Mouse (Mus musculus) intestine, embryonic 16.5 days (tissue): Measurements from ENCODE around the gene Zcchc14. TPM values are rescaled to one million over a fixed set of nuclear protein-coding genes. Genes with fewer than 3 reads are reported as not detected.

ENCODE experiments used
- ATAC-seq: fragments of 200-750 bp; cut with Nextera tagmentation; 2 replicates; pipeline ENCODE4 v1.8.0; 2017; ENCODE audit warnings: moderate TSS enrichment, moderate library complexity
- H3K27ac ChIP-seq: fragments of 300-500 bp; sonication (generic); 2 replicates; pipeline ENCODE4 v1.5.1; 2014; ENCODE audit warnings: mild to moderate bottlenecking, low read length
- H3K27me3 ChIP-seq: fragments of 300-500 bp; sonication (generic); replicated peaks from 2 replicates; pipeline ENCODE4 v1.6.1; 2014; ENCODE audit warnings: low read length, control low read depth, mixed read lengths; ENCODE audit not compliant: control insufficient read depth, insufficient read depth
- H3K36me3 ChIP-seq: fragments of 300-500 bp; sonication (generic); 2 replicates; pipeline ENCODE4 v1.6.1; 2014; ENCODE audit warnings: low read length, control low read depth; ENCODE audit not compliant: control insufficient read depth, insufficient read depth
- H3K4me1 ChIP-seq: fragments of 300-500 bp; sonication (generic); 2 replicates; pipeline ENCODE4 v1.6.1; 2014; ENCODE audit warnings: low read length, control low read depth, mixed read lengths; ENCODE audit not compliant: control insufficient read depth, insufficient read depth
- H3K4me2 ChIP-seq: fragments of 300-500 bp; sonication (generic); 2 replicates; pipeline ENCODE4 v1.6.1; 2014; ENCODE audit warnings: low read depth, low read length, control low read depth
- H3K4me3 ChIP-seq: fragments of 300-500 bp; sonication (generic); 2 replicates; pipeline ENCODE4 v1.5.1; 2014; ENCODE audit warnings: mild to moderate bottlenecking, low read length
- H3K9ac ChIP-seq: fragments of 300-500 bp; sonication (generic); 2 replicates; pipeline ENCODE4 v1.6.1; 2014; ENCODE audit warnings: low read depth, low read length
- H3K9me3 ChIP-seq: fragments of 300-500 bp; sonication (generic); 2 replicates; pipeline ENCODE4 v1.6.1; 2016; ENCODE audit warnings: low read length, control low read depth; ENCODE audit not compliant: control insufficient read depth
- WGBS: fragments of 180-500 bp; shearing (Covaris S2); extraction: QIAGEN DNeasy Blood & Tissue Kit; methylation state at CpG from one replicate; pipeline ENCODE4 v1.1.7; 2014; 5-methylcytosine and 5-hydroxymethylcytosine counted together
- polyA plus RNA-seq: library from polyadenylated mRNA; unstranded; fragments of >200 nt; fragmentation: Nextera tagmentation; extraction: Ambion mirVana; gene quantifications from 2 replicates; pipeline ENCODE4 v1.2.1, GENCODE M21; 2015

The Zcchc14 gene
- polyA plus RNA-seq, 1 experiment from 2014 or later = 9.5 TPM

DNA sequence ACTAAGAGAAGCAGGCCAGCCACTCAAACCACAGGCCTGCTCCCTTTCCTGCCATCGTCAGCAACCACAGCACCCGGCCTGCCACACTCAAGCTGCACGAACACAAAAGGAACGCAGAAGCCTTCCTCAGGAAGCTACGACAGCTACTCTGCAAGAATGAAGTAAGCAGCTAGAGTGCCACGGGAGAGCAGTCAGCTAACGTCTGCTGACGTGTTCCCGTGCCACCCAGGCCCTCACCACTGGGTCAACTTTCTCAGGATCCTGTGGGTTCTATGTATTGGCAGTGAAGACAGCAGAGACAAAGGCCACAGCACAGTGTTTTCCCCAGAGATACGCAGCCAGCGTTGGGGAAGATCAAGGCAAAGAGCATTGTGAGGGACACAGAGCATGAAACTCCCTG is 9.3 kb downstream of the Zcchc14 start:
- 73% methylated on average over 11 of the region's 11 CpGs for WGBS
- no peak for ATAC-seq
- Histone ChIP-seq H3K4me3 (no peak overlapping the region), H3K4me1 (peaks cover 39% of the 10 kb centered on the region), H3K9me3 (no peaks in the 10 kb centered on the region), H3K27ac (no peak overlapping the region), H3K9ac (no peak overlapping the region), H3K36me3 (no peaks in the 10 kb centered on the region), H3K4me2 (no peak overlapping the region), H3K27me3 (no peaks in the 10 kb centered on the region)

DNA sequence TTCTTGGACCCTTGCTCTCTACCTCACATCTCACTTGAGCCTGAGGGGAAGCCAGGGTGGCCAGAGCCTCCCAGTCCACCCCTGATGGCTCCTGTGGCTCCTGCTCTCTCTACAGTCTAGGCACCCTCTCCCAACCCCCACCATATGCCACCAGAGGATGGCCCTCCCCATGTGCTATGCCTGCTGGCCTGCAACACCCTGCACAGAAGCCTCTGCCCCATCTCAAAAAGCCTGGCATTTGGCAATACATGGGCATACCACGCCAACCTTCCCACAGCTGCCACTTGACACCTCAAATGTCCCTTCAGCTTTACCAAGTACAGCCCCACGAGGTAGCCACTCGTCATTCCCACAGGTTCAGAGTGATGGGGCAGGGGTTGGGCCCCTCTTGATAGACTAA is 9.9 kb downstream of the Zcchc14 start:
- no peaks in the 10 kb centered on the region for H3K27me3 ChIP-seq
- peaks cover 33% of the 10 kb centered on the region for H3K4me1 ChIP-seq
- WGBS = 65% methylated on average over 3 of the region's 3 CpGs
- H3K4me3 ChIP-seq = no peak overlapping the region
- no peak for ATAC-seq
- no peaks in the 10 kb centered on the region for H3K36me3 ChIP-seq
- H3K4me2 ChIP-seq = no peak overlapping the region
- no peak overlapping the region for H3K27ac ChIP-seq
- H3K9me3 ChIP-seq = no peaks in the 10 kb centered on the region
- H3K9ac ChIP-seq = no peak overlapping the region

DNA sequence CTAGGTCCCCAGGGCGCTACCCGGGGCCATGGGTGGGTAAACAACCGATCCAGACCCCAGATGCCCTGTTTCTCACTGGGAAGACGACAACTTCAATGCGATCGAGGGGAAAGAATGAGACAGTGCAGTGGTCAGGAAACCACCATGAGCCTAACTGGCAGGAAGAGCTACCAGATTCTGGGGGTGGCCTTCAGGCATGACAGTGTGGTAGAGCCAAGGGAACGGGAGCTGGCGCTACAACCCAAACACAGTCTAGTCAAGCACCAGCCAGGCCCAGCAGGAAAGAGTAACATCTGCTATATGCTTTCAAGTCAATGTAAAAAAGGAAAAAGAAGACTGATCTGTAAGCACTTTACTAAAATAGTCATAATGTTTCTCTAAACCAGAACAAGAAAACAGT is 16.5 kb downstream of the Zcchc14 start:
- H3K27me3 ChIP-seq = no peaks in the 10 kb centered on the region
- no peak overlapping the region for H3K27ac ChIP-seq
- no peak overlapping the region for H3K4me2 ChIP-seq
- no peak overlapping the region for H3K9ac ChIP-seq
- H3K36me3 ChIP-seq = no peaks in the 10 kb centered on the region
- ATAC-seq = no peak
- H3K4me1 ChIP-seq = peaks cover 27% of the 10 kb centered on the region
- no peaks in the 10 kb centered on the region for H3K9me3 ChIP-seq
- no peak overlapping the region for H3K4me3 ChIP-seq
- 80% methylated on average over 8 of the region's 8 CpGs for WGBS

DNA sequence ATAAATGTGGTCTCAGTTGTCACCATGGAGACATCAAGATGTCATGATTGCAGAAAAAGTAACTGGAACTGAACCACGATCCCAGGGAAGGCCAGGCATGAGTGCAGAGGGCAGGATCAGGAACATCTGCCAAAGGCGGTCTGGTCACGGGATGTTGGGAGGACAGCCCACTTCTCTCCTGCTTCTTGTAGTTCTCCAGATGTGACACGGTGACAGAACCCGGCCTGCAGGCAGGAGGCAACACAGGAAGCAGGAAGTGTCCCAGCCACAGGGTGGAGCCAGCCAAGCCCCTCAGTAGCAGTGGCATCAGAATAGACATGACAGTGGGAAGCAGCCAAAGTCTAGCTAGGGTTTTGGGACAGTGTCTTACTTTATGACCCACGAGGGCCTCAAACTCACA is 17.2 kb downstream of the Zcchc14 start:
- 54% methylated on average over 6 of the region's 6 CpGs for WGBS
- peaks cover 27% of the 10 kb centered on the region for H3K4me1 ChIP-seq
- H3K9ac ChIP-seq = no peak overlapping the region
- H3K9me3 ChIP-seq = no peaks in the 10 kb centered on the region
- no peak overlapping the region for H3K4me2 ChIP-seq
- ATAC-seq = peak; percentile 46; the same call in 1 of the 2 replicates
- no peak overlapping the region for H3K4me3 ChIP-seq
- H3K27me3 ChIP-seq = no peaks in the 10 kb centered on the region
- H3K36me3 ChIP-seq = no peaks in the 10 kb centered on the region
- H3K27ac ChIP-seq = no peak overlapping the region

DNA sequence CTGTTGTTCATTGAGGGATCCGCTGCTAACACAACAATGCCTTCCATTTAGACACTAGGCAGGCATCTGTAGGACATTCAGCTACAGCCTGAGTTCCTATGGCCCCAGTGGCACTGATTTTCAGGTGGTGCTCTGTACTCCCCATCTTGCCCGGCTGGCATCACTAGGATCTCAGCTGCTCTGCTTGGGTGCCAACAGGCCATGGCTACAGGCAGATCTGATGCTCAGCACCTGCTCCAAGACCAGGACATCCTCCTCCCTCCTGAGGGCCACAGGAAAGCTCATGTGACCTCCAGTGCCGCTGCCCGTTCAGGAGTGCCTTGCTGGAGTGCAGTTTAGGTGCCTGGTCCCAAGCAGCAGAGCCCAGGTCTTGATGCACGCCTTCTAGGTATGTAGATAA is 20.3 kb downstream of the Zcchc14 start:
- peak overlapping the region; percentile 28; the same call in 1 of the 2 replicates for H3K27ac ChIP-seq
- 75% methylated on average over 5 of the region's 5 CpGs for WGBS
- H3K27me3 ChIP-seq = no peaks in the 10 kb centered on the region
- no peak overlapping the region for H3K4me3 ChIP-seq
- H3K9me3 ChIP-seq = 0 out of 2 replicates have a peak, but pooled peaks cover 5% of the 10 kb centered on the region
- H3K4me2 ChIP-seq = no peak overlapping the region
- peaks cover 13% of the 10 kb centered on the region for H3K36me3 ChIP-seq
- peaks cover 27% of the 10 kb centered on the region for H3K4me1 ChIP-seq
- H3K9ac ChIP-seq = no peak overlapping the region
- ATAC-seq = no peak

DNA sequence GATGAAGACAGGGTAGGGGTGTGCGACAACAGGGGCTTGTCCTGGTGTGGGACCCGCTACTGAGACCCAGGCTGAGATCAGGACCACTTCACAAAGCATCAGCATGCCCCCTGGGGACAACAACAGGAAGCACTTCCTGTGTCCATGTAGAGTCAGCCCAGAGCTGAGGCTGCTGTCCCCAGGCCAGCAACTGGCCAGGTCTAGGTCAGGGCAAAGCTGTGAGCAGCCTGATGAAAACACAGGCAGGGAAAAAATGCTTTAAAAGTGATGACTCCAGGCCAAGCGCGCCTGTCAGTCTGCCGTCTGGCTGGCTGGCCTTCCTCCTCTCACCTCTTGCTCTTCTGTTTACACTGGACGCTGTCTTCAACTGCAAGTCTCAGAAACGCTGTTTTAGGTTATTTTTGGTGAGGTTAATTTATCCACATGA is 21.0 kb downstream of the Zcchc14 start:
- Histone ChIP-seq H3K9ac (no peak overlapping the region), H3K4me2 (no peak overlapping the region), H3K36me3 (peaks cover 13% of the 10 kb centered on the region), H3K4me3 (no peak overlapping the region), H3K27ac (peak overlapping the region; percentile 62), H3K27me3 (no peaks in the 10 kb centered on the region), H3K4me1 (peaks cover 26% of the 10 kb centered on the region), H3K9me3 (0 out of 2 replicates have a peak, but pooled peaks cover 5% of the 10 kb centered on the region)
- WGBS = 47% methylated on average over 7 of the region's 7 CpGs
- no peak; the same call in 1 of the 2 replicates for ATAC-seq

DNA sequence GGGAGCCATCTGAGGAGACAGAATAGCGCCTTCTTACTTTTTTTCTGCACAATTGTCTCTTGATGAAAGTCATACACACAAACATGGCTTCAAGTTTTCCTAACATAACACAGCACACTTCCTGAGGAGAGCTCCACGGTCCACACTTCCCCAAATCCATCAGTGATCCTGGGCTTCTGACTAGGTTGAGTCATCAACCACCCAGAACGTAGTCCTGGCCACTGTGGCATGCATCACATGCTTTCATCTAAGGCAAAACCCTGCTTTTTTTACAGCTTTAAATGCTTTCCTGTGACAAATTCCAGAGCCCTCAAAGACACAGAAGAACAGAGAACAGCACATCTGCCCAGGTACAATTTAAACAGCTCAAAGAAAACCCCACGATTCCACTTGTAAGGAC is 24.0 kb downstream of the Zcchc14 start:
- Histone ChIP-seq H3K36me3 (peaks cover 13% of the 10 kb centered on the region), H3K9ac (no peak overlapping the region), H3K27me3 (no peaks in the 10 kb centered on the region), H3K9me3 (0 out of 2 replicates have a peak, but pooled peaks cover 5% of the 10 kb centered on the region), H3K4me3 (no peak overlapping the region), H3K27ac (no peak overlapping the region), H3K4me2 (no peak overlapping the region), H3K4me1 (peaks cover 16% of the 10 kb centered on the region)
- no peak for ATAC-seq
- 68% methylated on average over 4 of the region's 4 CpGs for WGBS

DNA sequence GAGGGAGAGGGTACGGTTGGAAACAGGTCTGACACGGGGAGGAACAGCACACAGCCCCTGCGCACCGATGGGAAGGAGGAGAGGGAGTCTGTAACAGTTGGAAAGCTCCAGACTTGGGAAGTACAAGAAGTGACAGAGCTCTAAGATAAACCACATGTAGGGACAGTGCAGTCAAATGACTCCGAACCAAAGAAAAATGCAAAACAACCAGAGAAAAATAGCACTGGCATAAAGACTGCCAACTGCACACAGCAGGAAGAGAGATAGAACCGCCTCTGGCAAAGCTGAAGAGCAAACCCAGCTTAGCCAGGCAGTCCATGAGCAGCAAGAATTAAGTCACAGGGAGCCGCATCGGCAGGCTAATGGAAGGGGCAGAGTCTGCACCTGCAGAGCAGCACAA is 29.7 kb downstream of the Zcchc14 start:
- peaks cover 25% of the 10 kb centered on the region for H3K4me1 ChIP-seq
- H3K9me3 ChIP-seq = 0 out of 2 replicates have a peak, but pooled peaks cover 1% of the 10 kb centered on the region
- no peak overlapping the region for H3K4me2 ChIP-seq
- no peak overlapping the region for H3K9ac ChIP-seq
- no peak overlapping the region for H3K4me3 ChIP-seq
- peaks cover 4% of the 10 kb centered on the region for H3K36me3 ChIP-seq
- no peaks in the 10 kb centered on the region for H3K27me3 ChIP-seq
- WGBS = 85% methylated on average over 8 of the region's 8 CpGs
- no peak for ATAC-seq
- no peak overlapping the region for H3K27ac ChIP-seq

DNA sequence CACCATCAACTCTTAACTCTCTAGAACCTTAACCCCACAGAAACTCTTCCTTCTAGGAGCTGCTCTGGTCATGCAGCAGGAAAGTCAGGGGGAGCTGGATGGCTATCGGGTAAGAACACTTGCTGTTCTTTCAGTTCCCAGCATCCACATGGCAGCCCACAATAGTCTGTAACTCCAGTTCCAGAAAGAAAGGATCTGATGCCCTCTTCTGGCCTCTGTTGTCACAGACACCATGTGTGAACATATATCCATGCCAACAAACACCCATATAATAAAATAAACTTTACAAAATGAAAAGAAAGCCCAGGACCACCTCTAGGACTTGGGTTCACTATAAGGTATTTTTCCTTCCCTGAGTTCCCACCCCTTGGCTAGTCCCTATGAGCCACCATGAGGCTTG is 30.8 kb downstream of the Zcchc14 start:
- Histone ChIP-seq H3K4me3 (no peak overlapping the region), H3K4me1 (peaks cover 25% of the 10 kb centered on the region), H3K27me3 (no peaks in the 10 kb centered on the region), H3K4me2 (no peak overlapping the region), H3K27ac (no peak overlapping the region), H3K36me3 (no peaks in the 10 kb centered on the region), H3K9me3 (no peaks in the 10 kb centered on the region), H3K9ac (no peak overlapping the region)
- WGBS = 81% methylated on average over 1 of the region's 1 CpGs
- no peak for ATAC-seq
